Mouse (Mus musculus): ENCODE results near the gene Fam78a. TPM values are rescaled to one million over a fixed set of nuclear protein-coding genes. Genes with fewer than 3 reads are reported as not detected.

The Fam78a gene
- polyA plus RNA-seq, 1 experiment from 2014 or later, result 0.62 TPM

- no peak overlapping the region for H3K4me3 ChIP-seq
- H3K4me1 ChIP-seq (replicated peaks), result no peaks in the 10 kb centered on the region
- no peaks in the 10 kb centered on the region for H3K27me3 ChIP-seq
- ATAC-seq (ENCODE audit: low FRiP score, low read depth), result no peak
- H3K36me3 ChIP-seq, result peaks cover 72% of the 10 kb centered on the region
- WGBS, result 90% methylated on average over 4 of the region's 4 CpGs
- no peak overlapping the region for H3K27ac ChIP-seq (replicated peaks)
- H3K9ac ChIP-seq, result no peak overlapping the region
- H3K4me2 ChIP-seq, result no peak overlapping the region
- H3K9me3 ChIP-seq, result no peaks in the 10 kb centered on the region
Observed at GRCm38 (mm10) chr2:32024372-32024771, 60.3 kb downstream of the Fam78a start.

GRCm38 (mm10) chr2:32020229-32020628 is 64.4 kb downstream of the Fam78a start:
- no peak for ATAC-seq (ENCODE audit: low FRiP score, low read depth)
- no peaks in the 10 kb centered on the region for H3K27me3 ChIP-seq
- 98% methylated on average over 5 of the region's 5 CpGs for WGBS
- no peak overlapping the region for H3K4me3 ChIP-seq
- no peak overlapping the region for H3K9ac ChIP-seq
- no peaks in the 10 kb centered on the region for H3K4me1 ChIP-seq (replicated peaks)
- H3K4me2 ChIP-seq, result no peak overlapping the region
- peaks cover 76% of the 10 kb centered on the region for H3K36me3 ChIP-seq
- H3K27ac ChIP-seq (replicated peaks), result no peak overlapping the region
- no peaks in the 10 kb centered on the region for H3K9me3 ChIP-seq

- Histone ChIP-seq H3K4me3 (no peak overlapping the region), H3K27me3 (no peaks in the 10 kb centered on the region), H3K4me2 (no peak overlapping the region), H3K9ac (no peak overlapping the region), H3K27ac (replicated peaks) (no peak overlapping the region), H3K9me3 (no peaks in the 10 kb centered on the region), H3K36me3 (peaks cover 75% of the 10 kb centered on the region), H3K4me1 (replicated peaks) (no peaks in the 10 kb centered on the region)
- WGBS, result 89% methylated on average over 4 of the region's 4 CpGs
- no peak for ATAC-seq (ENCODE audit: low FRiP score, low read depth)
Observed at GRCm38 (mm10) chr2:32019704-32020103, 65.0 kb downstream of the Fam78a start.

- no peak for ATAC-seq (ENCODE audit: low FRiP score, low read depth)
- Histone ChIP-seq H3K36me3 (peaks cover 86% of the 10 kb centered on the region), H3K4me3 (no peak overlapping the region), H3K27ac (replicated peaks) (no peak overlapping the region), H3K4me1 (replicated peaks) (no peaks in the 10 kb centered on the region), H3K9ac (no peak overlapping the region), H3K9me3 (no peaks in the 10 kb centered on the region), H3K27me3 (no peaks in the 10 kb centered on the region), H3K4me2 (no peak overlapping the region)
- 93% methylated on average over 11 of the region's 11 CpGs for WGBS
Observed at GRCm38 (mm10) chr2:32008716-32009115, 75.9 kb downstream of the Fam78a start.

- Histone ChIP-seq H3K27me3 (no peaks in the 10 kb centered on the region), H3K9me3 (no peaks in the 10 kb centered on the region), H3K9ac (no peak overlapping the region), H3K4me1 (replicated peaks) (no peaks in the 10 kb centered on the region), H3K36me3 (peaks cover 87% of the 10 kb centered on the region), H3K27ac (replicated peaks) (no peak overlapping the region), H3K4me3 (no peak overlapping the region), H3K4me2 (no peak overlapping the region)
- ATAC-seq (ENCODE audit: low FRiP score, low read depth), result no peak
- WGBS, result 92% methylated on average over 2 of the region's 2 CpGs
Observed at GRCm38 (mm10) chr2:32008311-32008710, 76.3 kb downstream of the Fam78a start.

Small RNA genes within 50 kb of the gene (microRNA-seq; reads per million reads assigned to microRNA genes)
- 0.65 reads per million for gene Mir7674

Other genes starting within 250 kb of the Fam78a start
- 7.7 and 8.1 TPM in 2 replicates for gene Fibcd1, start 238.9 kb downstream of the Fam78a start, polyA plus RNA-seq (2015; fragmentation: Nextera tagmentation; extraction: Ambion mirVana)
- gene Lamc3, start 197.6 kb downstream of the Fam78a start, polyA plus RNA-seq (2015; fragmentation: Nextera tagmentation; extraction: Ambion mirVana), result 4.9 and 5.4 TPM in 2 replicates
- gene Aif1l, start 134.7 kb downstream of the Fam78a start, polyA plus RNA-seq (2015; fragmentation: Nextera tagmentation; extraction: Ambion mirVana), result 23.5 and 23.7 TPM in 2 replicates
- gene Nup214, start 110.4 kb downstream of the Fam78a start, polyA plus RNA-seq (2015; fragmentation: Nextera tagmentation; extraction: Ambion mirVana), result 61.6 and 64.8 TPM in 2 replicates
- gene Plpp7, start 10.7 kb upstream of the Fam78a start, polyA plus RNA-seq (2015; fragmentation: Nextera tagmentation; extraction: Ambion mirVana), result 27.5 and 29.5 TPM in 2 replicates
- gene Prrc2b, start 66.2 kb upstream of the Fam78a start, polyA plus RNA-seq (2015; fragmentation: Nextera tagmentation; extraction: Ambion mirVana), result 79.7 and 81.1 TPM in 2 replicates
- gene Pomt1, start 151.7 kb upstream of the Fam78a start, polyA plus RNA-seq (2015; fragmentation: Nextera tagmentation; extraction: Ambion mirVana), result 33.1 and 33.6 TPM in 2 replicates
- gene Uck1, start 175.3 kb upstream of the Fam78a start, polyA plus RNA-seq (2015; fragmentation: Nextera tagmentation; extraction: Ambion mirVana), result 97.4 and 99.6 TPM in 2 replicates
- gene Golga2, start 202.5 kb upstream of the Fam78a start, polyA plus RNA-seq (2015; fragmentation: Nextera tagmentation; extraction: Ambion mirVana), result 31.5 and 32.0 TPM in 2 replicates
- 402 and 448 TPM in 2 replicates for gene Swi5, start 203.2 kb upstream of the Fam78a start, polyA plus RNA-seq (2015; fragmentation: Nextera tagmentation; extraction: Ambion mirVana)